Mouse (Mus musculus) layer of hippocampus, adult 18-20 months (tissue): ENCODE data around the gene Ankrd61. TPM values are rescaled to one million over a fixed set of nuclear protein-coding genes. Genes with fewer than 3 reads are reported as not detected.

Source experiments
- DNase-seq, 2 experiments: peaks; one replicate each; pipeline ENCODE4 v3.0.0; 2022; ENCODE audit warnings: low spot score in 2 of 2
- total RNA-seq, 2 experiments: library from RNA; stranded (reverse); gene quantifications; 2 replicates each; pipeline ENCODE4 v1.2.3; 2021

Ankrd61 gene
- total RNA-seq, 2 experiments from 2014 or later: not detected

GRCm38 (mm10) chr5:143902111-143902510, 4.6 kb upstream of the Ankrd61 start:
- peak in 1 of 2 experiments; percentile 25 for DNase-seq

GRCm38 (mm10) chr5:143893396-143893795, 4.1 kb downstream of the Ankrd61 start:
- peak in 1 of 2 experiments; percentile 15 for DNase-seq

GRCm38 (mm10) chr5:143892255-143892886, 5.1 kb downstream of the Ankrd61 start:
- peak in 1 of 2 experiments; percentile 50 for DNase-seq

GRCm38 (mm10) chr5:143890741-143891140, 6.7 kb downstream of the Ankrd61 start:
- no peak for DNase-seq

- no peak for DNase-seq
Measured at GRCm38 (mm10) chr5:143885274-143885673, 12.2 kb downstream of the Ankrd61 start.

GRCm38 (mm10) chr5:143874571-143874970, 22.9 kb downstream of the Ankrd61 start:
- no peak for DNase-seq

- no peak for DNase-seq
Measured at GRCm38 (mm10) chr5:143871547-143872169, 25.8 kb downstream of the Ankrd61 start.

Other genes starting within 250 kb of the Ankrd61 start
- 10 to 100 TPM; 20.7 to 21.3 TPM for gene Usp42, start 165.4 kb downstream of the Ankrd61 start, total RNA-seq
- 10 to 100 TPM; 43.2 to 43.7 TPM for gene Eif2ak1, start 79.9 kb downstream of the Ankrd61 start, total RNA-seq
- 10 to 100 TPM; 31.8 to 32.8 TPM for gene Aimp2, start 12.2 kb upstream of the Ankrd61 start, total RNA-seq
- 10 to 100 TPM; 13.5 to 14.0 TPM for gene Pms2, start 12.3 kb upstream of the Ankrd61 start, total RNA-seq
- 1 to 10 TPM; 1.6 TPM for gene Gm42421, start 30.5 kb upstream of the Ankrd61 start, total RNA-seq
- 1 to 10 TPM; 2.5 to 2.8 TPM for gene Rsph10b, start 35.4 kb upstream of the Ankrd61 start, total RNA-seq
- gene Ccz1, start 117.2 kb upstream of the Ankrd61 start, total RNA-seq: 10 to 100 TPM; 33.8 to 33.9 TPM
- gene Ocm, start 129.0 kb upstream of the Ankrd61 start, total RNA-seq: not detected
- gene Lmtk2, start 202.8 kb upstream of the Ankrd61 start, total RNA-seq: 10 to 100 TPM; 94.4 to 98.9 TPM